Mouse (Mus musculus) MEL (cell line): ENCODE data around the gene Fam124b. TPM values are rescaled to one million over a fixed set of nuclear protein-coding genes. Genes with fewer than 3 reads are reported as not detected.

Experiments
- DNase-seq: peaks from one replicate; pipeline ENCODE4 v3.0.0; 2011; ENCODE audit warnings: low read depth, low spot score
- H3K27ac ChIP-seq: 2 replicates; pipeline ENCODE4 v1.5.1; 2012; ENCODE audit warnings: low read depth, mild to moderate bottlenecking, control low read depth, low read length, moderate library complexity; ENCODE audit not compliant: control insufficient read depth
- H3K27me3 ChIP-seq, 2 experiments: fragments of 150-350 bp in 1 of 2; sonication (generic) in 1 of 2; 2 replicates each; pipeline ENCODE4 v1.6.1; 2012; ENCODE audit warnings: low read length in 2 of 2, mild to moderate bottlenecking in 2 of 2, improper control_type of control experiment in 1 of 2, moderate library complexity in 1 of 2; ENCODE audit not compliant: insufficient read depth in 2 of 2, control insufficient read depth in 1 of 2
- H3K36me3 ChIP-seq, 2 experiments: 2 replicates each; pipeline ENCODE4 v1.6.1; 2012 to 2014; ENCODE audit warnings: low read length in 2 of 2, improper control_type of control experiment in 1 of 2, inconsistent platforms in 1 of 2, mild to moderate bottlenecking in 1 of 2; ENCODE audit not compliant: insufficient read depth in 2 of 2, control insufficient read depth in 1 of 2
- H3K4me1 ChIP-seq, 2 experiments: fragments of 150-350 bp in 1 of 2; sonication (generic) in 1 of 2; 2 replicates each; pipeline ENCODE4 v1.6.1; 2012; ENCODE audit warnings: low read length in 2 of 2, improper control_type of control experiment in 1 of 2, mild to moderate bottlenecking in 1 of 2; ENCODE audit not compliant: insufficient read depth in 2 of 2, control insufficient read depth in 1 of 2
- H3K4me3 ChIP-seq, 2 experiments: fragments of 150-350 bp in 1 of 2; sonication (generic) in 1 of 2; 2 replicates each; pipeline ENCODE4 v1.5.1; 2012; ENCODE audit warnings: low read depth in 2 of 2, low read length in 2 of 2, mild to moderate bottlenecking in 2 of 2, moderate library complexity in 2 of 2, control low read depth in 1 of 2, improper control_type of control experiment in 1 of 2; ENCODE audit not compliant: control insufficient read depth in 1 of 2, insufficient read depth in 1 of 2
- H3K79me2 ChIP-seq: 2 replicates; pipeline ENCODE4 v1.6.1; 2012; ENCODE audit warnings: mild to moderate bottlenecking, low read length, moderate library complexity; ENCODE audit not compliant: control insufficient read depth, poor library complexity, insufficient read depth
- H3K9ac ChIP-seq: 2 replicates; pipeline ENCODE4 v1.6.1; 2012; ENCODE audit warnings: low read depth, mild to moderate bottlenecking, control low read depth, low read length, moderate library complexity; ENCODE audit not compliant: control insufficient read depth, poor library complexity, severe bottlenecking
- H3K9me3 ChIP-seq: fragments of 150-350 bp; sonication (generic); replicated peaks from 2 replicates; pipeline ENCODE4 v1.6.1; 2012; ENCODE audit warnings: mild to moderate bottlenecking, low read length, improper control_type of control experiment, moderate library complexity; ENCODE audit not compliant: insufficient read depth
- BHLHE40 ChIP-seq: IDR thresholded peaks from 2 replicates; pipeline ENCODE4 v1.6.1; 2012; ENCODE audit warnings: low read depth, mild to moderate bottlenecking, inconsistent platforms, low read length, improper control_type of control experiment, borderline replicate concordance
- CHD1 ChIP-seq: IDR thresholded peaks from 2 replicates; pipeline ENCODE4 v1.6.1; 2012; ENCODE audit warnings: low read depth, mild to moderate bottlenecking, inconsistent platforms, low read length, improper control_type of control experiment
- E2F4 ChIP-seq: IDR thresholded peaks from 2 replicates; pipeline ENCODE4 v1.6.1; 2011; ENCODE audit warnings: low read depth, low read length, improper control_type of control experiment, borderline replicate concordance
- ELF1 ChIP-seq: IDR thresholded peaks from 2 replicates; pipeline ENCODE4 v1.6.1; 2014; ENCODE audit warnings: low read depth, mild to moderate bottlenecking, inconsistent platforms, low read length, improper control_type of control experiment, moderate library complexity
- ETS1 ChIP-seq: IDR thresholded peaks from 2 replicates; pipeline ENCODE4 v1.6.1; 2012; ENCODE audit warnings: low read depth, mild to moderate bottlenecking, inconsistent platforms, low read length, improper control_type of control experiment, moderate library complexity
- GABPA ChIP-seq: IDR thresholded peaks from 2 replicates; pipeline ENCODE4 v1.6.1; 2012; ENCODE audit warnings: low read depth, mild to moderate bottlenecking, inconsistent platforms, low read length, improper control_type of control experiment, moderate library complexity
- GATA1 ChIP-seq: IDR thresholded peaks from 2 replicates; pipeline ENCODE4 v1.6.1; 2011; ENCODE audit warnings: low read depth, low read length, improper control_type of control experiment
- HCFC1 ChIP-seq: IDR thresholded peaks from 2 replicates; pipeline ENCODE4 v1.6.1; 2012; ENCODE audit warnings: low read depth, mild to moderate bottlenecking, inconsistent platforms, low read length, improper control_type of control experiment, moderate library complexity
- JUND ChIP-seq: IDR thresholded peaks from 2 replicates; pipeline ENCODE4 v1.6.1; 2011; ENCODE audit warnings: low read depth, mild to moderate bottlenecking, improper control_type of control experiment, low read length
- MAFK ChIP-seq: IDR thresholded peaks from 2 replicates; pipeline ENCODE4 v1.6.1; 2011; ENCODE audit warnings: low read depth, mild to moderate bottlenecking, low read length, improper control_type of control experiment, borderline replicate concordance
- MAX ChIP-seq: IDR thresholded peaks from 2 replicates; pipeline ENCODE4 v1.6.1; 2011; ENCODE audit warnings: low read length, improper control_type of control experiment
- MAZ ChIP-seq: IDR thresholded peaks from 2 replicates; pipeline ENCODE4 v1.6.1; 2012; ENCODE audit warnings: low read depth, mild to moderate bottlenecking, inconsistent platforms, low read length, improper control_type of control experiment
- MEF2A ChIP-seq: IDR thresholded peaks from 2 replicates; pipeline ENCODE4 v1.6.1; 2014; ENCODE audit warnings: low read depth, mild to moderate bottlenecking, inconsistent platforms, low read length, improper control_type of control experiment; ENCODE audit not compliant: poor library complexity, insufficient replicate concordance, severe bottlenecking; ENCODE audit errors: extremely low read depth
- MYB ChIP-seq: IDR thresholded peaks from 2 replicates; pipeline ENCODE4 v1.6.1; 2011; ENCODE audit warnings: mild to moderate bottlenecking, low read depth, low read length, improper control_type of control experiment
- MYC ChIP-seq: IDR thresholded peaks from 2 replicates; pipeline ENCODE4 v1.6.1; 2011; ENCODE audit warnings: low read depth, mild to moderate bottlenecking, low read length, improper control_type of control experiment, moderate library complexity
- NRF1 ChIP-seq: IDR thresholded peaks from 2 replicates; pipeline ENCODE4 v1.6.1; 2014; ENCODE audit warnings: low read depth, mild to moderate bottlenecking, inconsistent platforms, low read length, improper control_type of control experiment, moderate library complexity; ENCODE audit not compliant: poor library complexity, insufficient read depth, severe bottlenecking
- POLR2A ChIP-seq, 2 experiments: IDR thresholded peaks; 2 replicates each; pipeline ENCODE4 v1.6.1; 2011 to 2012; ENCODE audit warnings: low read length in 2 of 2, mild to moderate bottlenecking in 2 of 2, control low read depth in 1 of 2, improper control_type of control experiment in 1 of 2, low read depth in 1 of 2, moderate library complexity in 1 of 2; ENCODE audit not compliant: control insufficient read depth in 1 of 2, insufficient read depth in 1 of 2, poor library complexity in 1 of 2
- POLR2AphosphoS5 ChIP-seq: IDR thresholded peaks from 2 replicates; pipeline ENCODE4 v1.6.1; 2012; ENCODE audit warnings: low read depth, borderline replicate concordance, mild to moderate bottlenecking, inconsistent platforms, low read length, moderate library complexity, mixed read lengths
- RAD21 ChIP-seq: IDR thresholded peaks from 2 replicates; pipeline ENCODE4 v1.6.1; 2011; ENCODE audit warnings: mild to moderate bottlenecking, low read depth, low read length, improper control_type of control experiment
- RCOR1 ChIP-seq: IDR thresholded peaks from 2 replicates; pipeline ENCODE4 v1.6.1; 2012; ENCODE audit warnings: low read depth, mild to moderate bottlenecking, inconsistent platforms, low read length, improper control_type of control experiment
- SMC3 ChIP-seq: IDR thresholded peaks from 2 replicates; pipeline ENCODE4 v1.6.1; 2011; ENCODE audit warnings: low read depth, low read length, improper control_type of control experiment
- TCF12 ChIP-seq: IDR thresholded peaks from 2 replicates; pipeline ENCODE4 v1.6.1; 2014; ENCODE audit warnings: low read depth, mild to moderate bottlenecking, inconsistent platforms, low read length, improper control_type of control experiment, moderate library complexity
- USF1 ChIP-seq: IDR thresholded peaks from 2 replicates; pipeline ENCODE4 v1.6.1; 2014; ENCODE audit warnings: low read depth, mild to moderate bottlenecking, inconsistent platforms, low read length, improper control_type of control experiment, moderate library complexity
- USF2 ChIP-seq, 2 experiments: IDR thresholded peaks; 2 replicates each; pipeline ENCODE4 v1.6.1; 2011 to 2012; ENCODE audit warnings: improper control_type of control experiment in 2 of 2, low read length in 2 of 2, borderline replicate concordance in 1 of 2, inconsistent platforms in 1 of 2, low read depth in 1 of 2, mild to moderate bottlenecking in 1 of 2; ENCODE audit not compliant: insufficient read depth in 1 of 2
- ZC3H11A ChIP-seq: IDR thresholded peaks from 2 replicates; pipeline ENCODE4 v1.6.1; 2012; ENCODE audit warnings: low read depth, mild to moderate bottlenecking, inconsistent platforms, low read length, improper control_type of control experiment
- ZKSCAN1 ChIP-seq: IDR thresholded peaks from 2 replicates; pipeline ENCODE4 v1.6.1; 2012; ENCODE audit warnings: low read depth, mild to moderate bottlenecking, inconsistent platforms, low read length, improper control_type of control experiment, moderate library complexity
- ZNF384 ChIP-seq: IDR thresholded peaks from 2 replicates; pipeline ENCODE4 v1.6.1; 2012; ENCODE audit warnings: low read depth, mild to moderate bottlenecking, inconsistent platforms, low read length, improper control_type of control experiment
- polyA plus RNA-seq, 2 experiments: library from polyadenylated mRNA; stranded (reverse) in 1 of 2; unstranded in 1 of 2; fragments of >175 nt in 1 of 2; fragments of >200 nt in 1 of 2; gene quantifications; 2 replicates each; pipeline versions ENCODE4 v1.2.1 to v1.2.4; 2012; ENCODE audit warnings: low replicate concordance in 2 of 2, low read depth in 1 of 2; ENCODE audit not compliant: insufficient read length in 2 of 2, insufficient read depth in 1 of 2, missing spikeins in 1 of 2
- total RNA-seq: library from RNA; depleted of rRNA; stranded (reverse); fragments of 300-350 nt; gene quantifications from 2 replicates; pipeline ENCODE4 v1.2.3, GENCODE M21; 2012

Fam124b gene
- total and polyA plus RNA-seq, 3 experiments, result not detected

GRCm38 (mm10) chr1:80165391-80165790 is 52.9 kb downstream of the Fam124b start:
- Histone ChIP-seq H3K36me3 (no peaks in the 10 kb centered on the region), H3K4me1 (no peaks in the 10 kb centered on the region), H3K79me2 (no peaks in the 10 kb centered on the region), H3K4me3 (no peak overlapping the region), H3K27me3 (no peaks in the 10 kb centered on the region), H3K27ac (no peak overlapping the region), H3K9ac (no peak overlapping the region), H3K9me3 (no peaks in the 10 kb centered on the region)
- TF ChIP-seq NRF1 (no peak), HCFC1 (no peak), MYB (no peak), GATA1 (no peak), MAFK (no peak), CHD1 (no peak), ZC3H11A (no peak), POLR2A (IDR thresholded peaks at IDR 0.05; ENCODE audit: control insufficient read depth in 1 of 2, insufficient read depth in 1 of 2, low read depth in 1 of 2, low read length in 2 of 2, poor library complexity in 1 of 2) (no peak), MAZ (no peak), ETS1 (no peak), MYC (no peak), ZKSCAN1 (no peak), TCF12 (no peak), E2F4 (no peak), POLR2AphosphoS5 (no peak), JUND (no peak), BHLHE40 (no peak), RCOR1 (no peak), USF2 (IDR thresholded peaks at IDR 0.05; ENCODE audit: borderline replicate concordance in 1 of 2, insufficient read depth in 1 of 2, low read depth in 1 of 2, low read length in 2 of 2) (no peak)
- no peak for DNase-seq

GRCm38 (mm10) chr1:80162943-80163342 is 55.3 kb downstream of the Fam124b start:
- no peak overlapping the region for H3K9ac ChIP-seq
- no peaks in the 10 kb centered on the region for H3K79me2 ChIP-seq
- no peaks in the 10 kb centered on the region for H3K36me3 ChIP-seq
- DNase-seq, result no peak
- no peaks in the 10 kb centered on the region for H3K4me1 ChIP-seq
- TF ChIP-seq POLR2AphosphoS5 (no peak), SMC3 (no peak), BHLHE40 (no peak), NRF1 (no peak), CHD1 (no peak), MAX (no peak), MEF2A (no peak), USF1 (no peak), JUND (no peak), ZNF384 (no peak), RAD21 (no peak), MAFK (no peak), GABPA (no peak), POLR2A (IDR thresholded peaks at IDR 0.05; ENCODE audit: control insufficient read depth in 1 of 2, insufficient read depth in 1 of 2, low read depth in 1 of 2, low read length in 2 of 2, poor library complexity in 1 of 2) (no peak), TCF12 (no peak), RCOR1 (no peak), ELF1 (no peak)
- no peak overlapping the region for H3K27ac ChIP-seq
- no peaks in the 10 kb centered on the region for H3K27me3 ChIP-seq
- H3K4me3 ChIP-seq, result no peak overlapping the region
- H3K9me3 ChIP-seq, result no peaks in the 10 kb centered on the region
